Mouse (Mus musculus): Measurements from ENCODE around the gene 2310011J03Rik.

DNA sequence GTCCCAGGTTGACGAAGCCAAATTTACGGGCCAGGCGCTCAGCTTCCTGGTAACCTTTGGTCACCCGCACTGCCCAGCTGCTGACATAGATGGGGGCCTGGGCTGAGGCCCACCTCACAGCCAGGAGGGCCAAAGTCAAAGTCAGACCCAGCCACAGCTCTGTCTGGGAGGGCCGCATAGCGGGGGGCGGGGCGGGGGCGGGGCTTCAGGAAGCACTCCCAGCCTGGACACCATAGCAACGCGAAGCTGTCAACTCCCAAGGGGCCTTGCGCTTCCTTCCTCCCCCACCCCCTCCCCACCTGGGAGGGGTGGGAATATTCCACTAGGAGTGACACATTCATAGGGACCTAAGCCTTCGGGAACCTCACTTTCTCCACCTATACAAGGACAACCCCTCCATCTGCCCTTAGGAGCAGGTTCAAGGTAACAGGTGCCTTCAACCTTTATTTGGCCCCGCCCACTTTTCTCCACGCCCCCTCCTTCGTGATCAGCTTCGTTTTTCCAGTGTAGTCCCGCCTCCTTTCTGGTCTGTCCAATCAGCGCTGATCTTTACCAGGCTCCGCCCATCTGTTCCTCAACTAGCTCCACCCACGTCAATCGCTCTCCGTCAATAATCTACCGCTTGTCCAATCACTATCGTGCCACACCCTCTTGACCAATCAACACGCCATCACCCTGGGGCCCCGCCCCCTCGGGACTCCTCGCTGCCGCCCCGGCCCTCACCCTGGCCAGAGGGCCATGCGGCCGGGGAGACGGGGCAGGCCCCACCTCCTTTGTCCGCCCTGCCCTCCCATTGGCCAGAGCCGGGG lies 9.1 kb upstream of the 2310011J03Rik start, which contains the start of the genes Pcsk4 and Reep6:
- TF ChIP-seq POLR2A (IDR thresholded peaks at IDR 0.05; ENCODE audit: control insufficient read depth, extremely low read depth, insufficient read depth, low read length, poor library complexity), result no peak
- TF ChIP-seq CTCF (IDR thresholded peaks at IDR 0.05; ENCODE audit: borderline replicate concordance, control insufficient read depth, extremely low read depth, insufficient read depth, low read length, poor library complexity), result no peak

Measured in thymus, adult 2 months (tissue).